ENCODE assay signal across 13 mouse cellular contexts in the genomic region with DNA sequence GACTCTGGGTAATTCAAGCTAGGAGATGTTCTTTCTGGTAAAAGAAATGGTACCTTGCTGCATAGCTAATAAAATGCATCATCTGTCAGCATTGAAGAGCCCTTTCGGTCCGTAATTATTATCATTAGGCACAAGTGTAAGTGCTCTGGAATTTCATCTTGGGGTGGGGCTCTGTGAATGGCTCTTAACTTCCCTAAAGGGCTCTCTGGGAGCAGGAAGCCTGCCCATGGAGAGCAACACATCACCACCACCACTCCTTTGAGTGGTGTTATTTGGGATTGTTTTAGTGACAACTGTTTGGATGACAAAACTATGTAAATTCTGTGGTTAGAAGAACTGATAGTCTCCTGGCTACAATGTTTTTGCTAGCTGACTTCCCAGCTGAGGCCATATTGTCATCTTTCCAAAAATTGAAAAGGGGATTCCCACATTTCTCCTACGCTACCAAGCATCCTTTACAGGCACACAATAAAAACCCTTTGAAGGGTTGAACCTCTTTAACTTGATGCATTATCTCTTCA.
"Had no signal": no experiment of that assay in that cellular context is flagged by ENCODE, and none has a peak within 500 bp of the region (broad histone marks: within the 10 kb centered on the region; RNA-seq: fewer than 3 reads in every experiment).

No protein-coding gene starts in this region.

- H3K4me2 ChIP-seq: intestine, embryonic 15.5 days; kidney, embryonic 15.5 days; limb, embryonic 13.5 days; midbrain, embryonic 13.5 days; neural tube, embryonic 12.5 days had no signal

- H3K4me3 ChIP-seq: intestine, embryonic 15.5 days; kidney, embryonic 15.5 days; limb, embryonic 13.5 days; midbrain, embryonic 13.5 days; neural tube, embryonic 12.5 days had no signal

- H3K4me1 ChIP-seq: intestine, embryonic 15.5 days; kidney, embryonic 15.5 days; limb, embryonic 13.5 days; midbrain, embryonic 13.5 days; neural tube, embryonic 12.5 days had no signal

- DNase-seq: kidney, adult 2 months; kidney, postnatal 14 days; left cerebral cortex, postnatal 4 days; right cerebral cortex, postnatal 4 days; spleen, adult 18-20 months; thymus, adult 2 months; thymus, postnatal 25 days had no signal

- H3K27ac ChIP-seq: intestine, embryonic 15.5 days; kidney, embryonic 15.5 days; limb, embryonic 13.5 days; liver, embryonic 14.5 days; midbrain, embryonic 13.5 days; neural tube, embryonic 12.5 days had no signal

- ATAC-seq: intestine, embryonic 15.5 days; midbrain, embryonic 13.5 days had no signal

- H3K9ac ChIP-seq: intestine, embryonic 15.5 days; kidney, embryonic 15.5 days; limb, embryonic 13.5 days; liver, embryonic 14.5 days; midbrain, embryonic 13.5 days; neural tube, embryonic 12.5 days had no signal

- H3K27me3 ChIP-seq: intestine, embryonic 15.5 days; kidney, embryonic 15.5 days; limb, embryonic 13.5 days; midbrain, embryonic 13.5 days; neural tube, embryonic 12.5 days had no signal

- H3K9me3 ChIP-seq: intestine, embryonic 15.5 days; kidney, embryonic 15.5 days; limb, embryonic 13.5 days; midbrain, embryonic 13.5 days; neural tube, embryonic 12.5 days had no signal

- H3K36me3 ChIP-seq: intestine, embryonic 15.5 days; kidney, embryonic 15.5 days; limb, embryonic 13.5 days; midbrain, embryonic 13.5 days; neural tube, embryonic 12.5 days had no signal
